Mouse (Mus musculus): ENCODE measurements around the gene Gja10. TPM values are rescaled to one million over a fixed set of nuclear protein-coding genes. Genes with fewer than 3 reads are reported as not detected.

Gja10 gene
- polyA plus RNA-seq, 1 experiment, result not detected

DNA sequence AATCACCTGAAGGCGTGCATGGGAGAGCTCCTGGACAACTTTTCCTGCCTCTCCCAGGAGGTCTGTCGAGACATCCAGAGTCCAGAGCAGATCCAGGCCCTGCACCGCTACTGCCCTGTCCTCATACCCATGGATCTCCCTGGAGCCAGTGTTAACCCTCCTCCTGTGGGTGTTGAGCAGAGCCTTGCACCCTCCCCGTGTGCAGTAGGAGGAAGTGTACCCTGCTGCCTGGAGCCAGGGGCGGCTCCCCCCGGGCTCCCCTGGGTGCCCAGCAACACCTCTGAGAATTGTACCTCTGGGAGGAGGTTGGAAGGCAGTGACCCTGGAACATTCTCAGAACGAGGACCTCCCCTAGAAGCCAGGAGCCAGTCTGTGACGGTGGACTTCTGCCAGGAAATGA, 22.7 kb downstream of the Gja10 start:
- Histone ChIP-seq H3K79me2 (ENCODE audit: control insufficient read depth, insufficient read depth) (no peaks in the 10 kb centered on the region), H3K27me3 (ENCODE audit: control insufficient read depth, insufficient read depth, insufficient read length) (no peaks in the 10 kb centered on the region), H3ac (ENCODE audit: control insufficient read depth, insufficient read length) (no peak overlapping the region), H3K36me3 (ENCODE audit: control insufficient read depth, insufficient read depth) (no peaks in the 10 kb centered on the region), H3K4me3 (no peak overlapping the region), H3K4me2 (ENCODE audit: low read depth) (no peak overlapping the region)
- no peak for TF ChIP-seq CEBPB (IDR thresholded peaks at IDR 0.05; ENCODE audit: insufficient read depth, poor library complexity, severe bottlenecking)
- TF ChIP-seq REST (IDR thresholded peaks at IDR 0.05; ENCODE audit: insufficient read depth, insufficient read length), result no peak
- no peak for TF ChIP-seq SRF (IDR thresholded peaks at IDR 0.05; ENCODE audit: control insufficient read depth, insufficient read length, low read depth)
- no peak for TF ChIP-seq MAX (IDR thresholded peaks at IDR 0.05; ENCODE audit: low read depth)
- TF ChIP-seq POLR2AphosphoS2 (IDR thresholded peaks at IDR 0.05; ENCODE audit: insufficient read length, low read depth), result no peak
- TF ChIP-seq E2F4 (IDR thresholded peaks at IDR 0.05; ENCODE audit: insufficient read depth), result no peak
- no peak for TF ChIP-seq POLR2A (IDR thresholded peaks at IDR 0.05; ENCODE audit: insufficient read length, low read depth)

DNA sequence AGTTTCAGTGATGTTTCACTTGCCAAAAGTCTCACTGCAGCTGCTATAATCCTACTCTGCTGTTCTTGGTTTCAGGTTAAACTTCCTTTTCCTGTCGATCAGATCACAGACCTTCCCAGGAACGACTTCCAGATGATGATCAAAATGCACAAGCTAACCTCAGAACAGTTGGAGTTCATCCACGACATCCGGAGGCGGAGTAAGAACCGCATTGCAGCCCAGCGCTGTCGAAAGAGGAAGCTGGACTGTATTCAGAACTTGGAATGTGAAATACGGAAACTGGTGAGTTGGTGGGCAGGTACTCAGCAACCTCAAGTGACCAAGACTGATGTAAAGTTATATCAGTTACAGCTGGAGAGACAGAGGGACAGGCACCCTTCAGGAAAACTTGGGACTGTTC, 27.4 kb downstream of the Gja10 start:
- Histone ChIP-seq H3K79me2 (ENCODE audit: control insufficient read depth, insufficient read depth) (no peaks in the 10 kb centered on the region), H3ac (ENCODE audit: control insufficient read depth, insufficient read length) (no peak overlapping the region), H3K4me2 (ENCODE audit: low read depth) (no peak overlapping the region), H3K4me3 (no peak overlapping the region), H3K27me3 (ENCODE audit: control insufficient read depth, insufficient read depth, insufficient read length) (no peaks in the 10 kb centered on the region), H3K36me3 (ENCODE audit: control insufficient read depth, insufficient read depth) (no peaks in the 10 kb centered on the region)
- TF ChIP-seq MYOG (IDR thresholded peaks at IDR 0.05; ENCODE audit: control insufficient read depth in 1 of 3, insufficient read depth in 1 of 3, insufficient read length in 2 of 3, low read depth in 2 of 3) (no peak), POLR2A (IDR thresholded peaks at IDR 0.05; ENCODE audit: insufficient read length, low read depth) (no peak), TCF3 (IDR thresholded peaks at IDR 0.05; ENCODE audit: insufficient read length, low read depth) (no peak), E2F4 (IDR thresholded peaks at IDR 0.05; ENCODE audit: insufficient read depth) (no peak), TCF12 (IDR thresholded peaks at IDR 0.05; ENCODE audit: insufficient read depth, poor library complexity, severe bottlenecking) (no peak), MAX (IDR thresholded peaks at IDR 0.05; ENCODE audit: low read depth) (no peak), USF1 (IDR thresholded peaks at IDR 0.05; ENCODE audit: low read depth) (no peak), CEBPB (IDR thresholded peaks at IDR 0.05; ENCODE audit: insufficient read depth, poor library complexity, severe bottlenecking) (no peak), POLR2AphosphoS2 (IDR thresholded peaks at IDR 0.05; ENCODE audit: insufficient read length, low read depth) (no peak), REST (IDR thresholded peaks at IDR 0.05; ENCODE audit: insufficient read depth, insufficient read length) (no peak), SRF (IDR thresholded peaks at IDR 0.05; ENCODE audit: control insufficient read depth, insufficient read length, low read depth) (no peak), MYOD1 (IDR thresholded peaks at IDR 0.05; ENCODE audit: control insufficient read depth in 1 of 3, insufficient read length in 2 of 3, low read depth in 2 of 3) (no peak)

GRCm38 (mm10) chr4:32574604-32575003, 28.0 kb downstream of the Gja10 start:
- H3K36me3 ChIP-seq (ENCODE audit: control insufficient read depth, insufficient read depth), result no peaks in the 10 kb centered on the region
- H3ac ChIP-seq (ENCODE audit: control insufficient read depth, insufficient read length), result no peak overlapping the region
- no peak overlapping the region for H3K4me2 ChIP-seq (ENCODE audit: low read depth)
- no peak for TF ChIP-seq POLR2A (IDR thresholded peaks at IDR 0.05; ENCODE audit: insufficient read length, low read depth)
- no peak for TF ChIP-seq MAX (IDR thresholded peaks at IDR 0.05; ENCODE audit: low read depth)
- H3K79me2 ChIP-seq (ENCODE audit: control insufficient read depth, insufficient read depth), result no peaks in the 10 kb centered on the region
- no peaks in the 10 kb centered on the region for H3K27me3 ChIP-seq (ENCODE audit: control insufficient read depth, insufficient read depth, insufficient read length)
- no peak overlapping the region for H3K4me3 ChIP-seq

DNA sequence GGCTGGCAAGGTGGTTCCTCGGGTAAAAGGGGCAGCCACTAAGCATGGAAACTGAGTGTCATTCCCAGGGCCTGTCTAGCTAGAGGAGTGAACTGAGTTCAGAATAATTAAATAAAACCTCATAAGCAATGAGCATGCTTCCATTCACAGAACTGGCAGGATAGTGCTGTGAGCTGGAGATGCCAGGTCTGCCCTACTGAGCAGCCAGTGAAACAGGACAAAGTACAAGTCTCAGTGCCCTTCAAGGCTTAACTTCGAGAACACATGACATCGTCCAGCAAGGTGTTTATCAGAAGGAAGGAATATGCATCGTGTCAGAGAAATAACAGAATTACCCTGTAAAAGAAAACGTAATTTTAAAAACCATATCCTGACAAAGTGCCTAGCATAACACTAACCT, 29.0 kb downstream of the Gja10 start:
- TF ChIP-seq TCF12 (IDR thresholded peaks at IDR 0.05; ENCODE audit: insufficient read depth, poor library complexity, severe bottlenecking), result no peak
- TF ChIP-seq E2F4 (IDR thresholded peaks at IDR 0.05; ENCODE audit: insufficient read depth), result no peak
- TF ChIP-seq REST (IDR thresholded peaks at IDR 0.05; ENCODE audit: insufficient read depth, insufficient read length), result no peak
- TF ChIP-seq USF1 (IDR thresholded peaks at IDR 0.05; ENCODE audit: low read depth), result no peak
- TF ChIP-seq MYOG (IDR thresholded peaks at IDR 0.05; ENCODE audit: control insufficient read depth in 1 of 3, insufficient read depth in 1 of 3, insufficient read length in 2 of 3, low read depth in 2 of 3), result no peak
- no peak for TF ChIP-seq TCF3 (IDR thresholded peaks at IDR 0.05; ENCODE audit: insufficient read length, low read depth)
- no peak for TF ChIP-seq POLR2A (IDR thresholded peaks at IDR 0.05; ENCODE audit: insufficient read length, low read depth)
- no peak for TF ChIP-seq POLR2AphosphoS2 (IDR thresholded peaks at IDR 0.05; ENCODE audit: insufficient read length, low read depth)
- TF ChIP-seq MYOD1 (IDR thresholded peaks at IDR 0.05; ENCODE audit: control insufficient read depth in 1 of 3, insufficient read length in 2 of 3, low read depth in 2 of 3), result no peak
- no peak for TF ChIP-seq CEBPB (IDR thresholded peaks at IDR 0.05; ENCODE audit: insufficient read depth, poor library complexity, severe bottlenecking)
- no peak for TF ChIP-seq MAX (IDR thresholded peaks at IDR 0.05; ENCODE audit: low read depth)
- TF ChIP-seq SRF (IDR thresholded peaks at IDR 0.05; ENCODE audit: control insufficient read depth, insufficient read length, low read depth), result no peak

GRCm38 (mm10) chr4:32572118-32572517, 30.4 kb downstream of the Gja10 start:
- Histone ChIP-seq H3K79me2 (ENCODE audit: control insufficient read depth, insufficient read depth) (no peaks in the 10 kb centered on the region), H3K4me3 (no peak overlapping the region), H3K4me2 (ENCODE audit: low read depth) (peak overlapping the region; percentile 83), H3ac (ENCODE audit: control insufficient read depth, insufficient read length) (no peak overlapping the region), H3K36me3 (ENCODE audit: control insufficient read depth, insufficient read depth) (no peaks in the 10 kb centered on the region), H3K27me3 (ENCODE audit: control insufficient read depth, insufficient read depth, insufficient read length) (no peaks in the 10 kb centered on the region)
- TF ChIP-seq MYOD1 (IDR thresholded peaks at IDR 0.05; ENCODE audit: control insufficient read depth in 1 of 3, insufficient read length in 2 of 3, low read depth in 2 of 3) (no peak), E2F4 (IDR thresholded peaks at IDR 0.05; ENCODE audit: insufficient read depth) (no peak), USF1 (IDR thresholded peaks at IDR 0.05; ENCODE audit: low read depth) (no peak), TCF3 (IDR thresholded peaks at IDR 0.05; ENCODE audit: insufficient read length, low read depth) (no peak), REST (IDR thresholded peaks at IDR 0.05; ENCODE audit: insufficient read depth, insufficient read length) (no peak), POLR2AphosphoS2 (IDR thresholded peaks at IDR 0.05; ENCODE audit: insufficient read length, low read depth) (no peak), SRF (IDR thresholded peaks at IDR 0.05; ENCODE audit: control insufficient read depth, insufficient read length, low read depth) (no peak), POLR2A (IDR thresholded peaks at IDR 0.05; ENCODE audit: insufficient read length, low read depth) (no peak), TCF12 (IDR thresholded peaks at IDR 0.05; ENCODE audit: insufficient read depth, poor library complexity, severe bottlenecking) (no peak), MAX (IDR thresholded peaks at IDR 0.05; ENCODE audit: low read depth) (no peak), CEBPB (IDR thresholded peaks at IDR 0.05; ENCODE audit: insufficient read depth, poor library complexity, severe bottlenecking) (no peak), MYOG (IDR thresholded peaks at IDR 0.05; ENCODE audit: control insufficient read depth in 1 of 3, insufficient read depth in 1 of 3, insufficient read length in 2 of 3, low read depth in 2 of 3) (no peak)

More for the DNA sequence above, 29.0 kb downstream of the Gja10 start:
- Histone ChIP-seq H3K79me2 (ENCODE audit: control insufficient read depth, insufficient read depth) (no peaks in the 10 kb centered on the region), H3ac (ENCODE audit: control insufficient read depth, insufficient read length) (no peak overlapping the region), H3K4me2 (ENCODE audit: low read depth) (no peak overlapping the region), H3K4me3 (no peak overlapping the region), H3K27me3 (ENCODE audit: control insufficient read depth, insufficient read depth, insufficient read length) (no peaks in the 10 kb centered on the region), H3K36me3 (ENCODE audit: control insufficient read depth, insufficient read depth) (no peaks in the 10 kb centered on the region)
